Mouse (Mus musculus): ENCODE data around the gene Ints4. TPM values are rescaled to one million over a fixed set of nuclear protein-coding genes. Genes with fewer than 3 reads are reported as not detected.

Ints4 gene
- total RNA-seq, 1 experiment from 2014 or later, result 58.8 TPM

DNA sequence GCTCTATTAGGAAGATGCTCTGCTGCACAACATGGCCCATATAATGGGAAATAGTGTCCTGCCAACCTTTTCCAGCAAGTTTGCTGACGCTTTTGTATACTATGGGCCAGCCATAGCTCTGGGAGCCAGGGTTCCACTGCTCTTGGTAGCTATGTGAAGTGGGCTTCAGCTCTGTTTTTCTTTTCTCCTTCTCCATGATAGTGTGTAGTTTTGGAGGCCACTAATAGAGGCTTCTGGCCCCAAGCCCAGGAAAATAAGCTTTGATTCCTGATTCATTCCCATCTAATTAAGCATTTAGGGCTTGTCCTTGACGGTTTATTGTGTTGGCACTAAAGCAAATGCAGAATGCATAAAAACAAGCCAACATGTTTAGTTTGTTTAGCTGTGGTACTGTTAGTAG, 39.2 kb downstream of the Ints4 start:
- no peak for ATAC-seq (replicated peaks; ENCODE audit: low read depth, poor library complexity, severe bottlenecking)

DNA sequence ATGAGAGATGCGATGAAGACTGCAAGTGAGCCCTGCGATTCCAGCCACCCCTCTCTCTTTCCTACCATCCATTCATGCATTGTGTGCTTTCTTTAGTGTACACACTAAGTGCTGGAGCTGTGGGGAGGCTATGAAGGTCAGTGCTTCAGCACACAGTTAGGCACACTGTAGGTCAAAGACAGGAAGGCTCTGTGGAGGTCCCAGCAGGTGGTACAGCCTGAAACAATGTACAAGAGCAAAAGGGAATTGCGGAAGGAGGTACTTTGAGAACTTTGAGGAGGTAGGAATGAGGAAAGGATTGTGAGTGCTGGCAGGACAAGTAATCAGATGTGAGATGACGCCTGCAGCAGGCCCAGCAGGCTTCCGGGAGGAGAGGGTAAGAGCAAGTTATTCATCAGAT, 54.8 kb downstream of the Ints4 start:
- no peak for ATAC-seq (replicated peaks; ENCODE audit: low read depth, poor library complexity, severe bottlenecking)

DNA sequence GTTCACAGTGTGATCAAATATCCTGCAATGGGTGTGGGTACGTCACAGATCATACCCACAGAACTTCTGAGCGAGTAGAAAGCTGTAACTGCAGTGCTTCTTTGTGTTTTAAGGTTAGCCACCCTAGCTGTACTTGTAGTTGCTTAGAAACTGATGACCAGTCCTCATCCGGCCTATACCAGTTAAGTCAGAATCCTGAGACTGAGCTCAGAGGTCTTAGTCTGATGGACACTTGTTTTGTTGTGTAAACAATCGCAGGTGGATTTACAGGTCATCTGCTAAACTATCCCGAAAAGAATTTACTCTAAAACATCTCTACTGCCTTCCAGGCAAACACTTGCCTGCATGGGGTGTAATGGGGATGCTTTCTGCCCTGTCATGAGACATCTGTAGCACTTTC, 55.8 kb downstream of the Ints4 start:
- no peak for ATAC-seq (replicated peaks; ENCODE audit: low read depth, poor library complexity, severe bottlenecking)

DNA sequence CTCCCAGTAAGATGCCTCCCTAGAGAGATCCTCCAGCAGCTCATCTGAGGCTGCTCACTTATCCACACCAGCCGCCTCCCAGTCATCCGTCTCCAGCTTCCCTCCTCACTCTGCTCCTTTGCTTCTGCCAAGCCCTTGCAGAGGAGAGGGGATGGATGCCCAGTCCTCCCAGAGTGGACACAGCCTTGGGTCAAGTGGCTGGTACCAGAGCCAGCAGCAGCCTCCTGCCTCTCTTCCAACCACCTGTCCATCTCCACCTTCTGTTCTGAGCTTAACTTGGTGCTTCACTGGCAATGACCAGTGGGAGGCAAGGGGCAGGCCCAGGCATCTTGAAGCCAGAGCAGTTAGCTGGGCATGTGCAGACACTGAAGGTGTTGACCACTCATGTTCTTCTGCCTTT, 65.7 kb downstream of the Ints4 start:
- ATAC-seq (replicated peaks; ENCODE audit: low read depth, poor library complexity, severe bottlenecking), result no peak

DNA sequence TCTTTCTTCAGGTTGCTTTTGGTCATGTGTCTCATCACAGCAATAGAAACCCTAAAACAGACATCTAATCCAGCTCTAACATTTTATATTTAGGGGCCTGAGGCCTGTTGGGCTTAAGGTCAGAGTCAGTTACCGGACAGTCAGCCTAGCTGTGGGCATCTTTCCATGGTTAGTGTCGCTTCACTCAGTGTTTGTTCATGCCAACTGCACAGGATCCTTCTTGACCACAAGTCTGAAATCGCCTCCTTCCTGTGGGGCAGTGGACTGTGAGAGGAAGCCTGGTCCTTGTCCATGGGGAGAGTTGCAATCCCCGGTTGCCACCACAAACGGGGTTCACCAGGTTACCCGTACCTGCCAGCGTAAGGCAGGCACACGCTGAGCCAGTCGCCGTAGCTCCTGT, 68.5 kb downstream of the Ints4 start:
- no peak for ATAC-seq (replicated peaks; ENCODE audit: low read depth, poor library complexity, severe bottlenecking)

DNA sequence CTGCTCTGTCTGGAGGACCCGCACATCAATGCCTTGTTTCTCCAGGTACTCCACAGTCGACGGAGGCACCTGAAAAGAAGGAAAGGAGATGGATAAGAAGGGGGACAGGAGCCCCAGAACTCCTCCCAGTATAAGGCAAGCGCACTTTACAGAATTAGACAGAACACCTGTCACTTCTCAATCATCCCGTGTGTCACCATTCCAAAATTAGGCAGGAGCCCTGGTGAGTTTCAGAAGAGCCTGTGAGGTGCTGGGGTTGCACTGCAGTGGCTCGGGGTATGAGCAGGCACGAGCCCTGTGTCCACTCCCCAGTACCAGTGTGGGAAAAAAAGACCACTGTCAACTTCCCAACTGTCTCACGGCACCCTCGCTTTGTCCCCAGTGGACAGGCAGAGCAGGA, 69.9 kb downstream of the Ints4 start:
- no peak for ATAC-seq (replicated peaks; ENCODE audit: low read depth, poor library complexity, severe bottlenecking)

DNA sequence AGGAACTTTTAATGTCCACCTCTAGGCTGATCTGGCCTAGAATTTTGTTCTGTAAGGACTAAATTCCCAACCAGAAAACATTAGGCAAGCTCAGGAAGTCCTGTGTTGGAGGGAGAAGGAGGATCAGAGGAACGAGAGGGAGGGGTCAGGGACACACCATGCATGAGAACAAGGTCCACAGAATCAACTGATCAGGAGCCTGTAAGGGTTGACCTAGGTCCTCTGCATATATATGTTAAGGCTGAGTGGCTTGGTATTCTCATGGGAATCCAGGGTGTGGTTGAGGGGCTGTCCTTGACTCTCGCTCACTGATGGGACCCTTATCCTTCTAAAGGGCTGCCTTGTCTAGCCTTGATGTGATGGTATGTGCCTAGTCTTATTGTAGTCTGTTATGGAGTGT, 82.8 kb downstream of the Ints4 start:
- ATAC-seq (replicated peaks; ENCODE audit: low read depth, poor library complexity, severe bottlenecking), result no peak

DNA sequence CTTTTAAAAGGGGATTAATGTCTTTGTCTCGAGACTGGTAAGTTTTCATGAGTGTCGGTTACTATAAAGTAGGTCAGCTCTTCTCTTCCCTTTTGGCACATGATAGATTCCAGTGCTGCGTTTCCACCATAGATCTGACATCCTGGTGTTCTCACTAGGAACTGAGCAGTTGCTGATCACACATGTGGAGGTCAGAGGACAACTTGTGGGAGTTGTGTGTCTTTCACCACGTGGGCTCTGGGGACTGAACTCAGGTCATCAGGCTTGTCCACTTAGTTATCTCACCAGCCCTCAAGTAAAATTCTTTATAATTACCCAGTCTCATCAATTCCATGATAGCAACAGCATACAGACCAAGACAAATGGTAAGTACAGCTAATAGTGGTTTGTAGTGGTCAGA, 88.6 kb downstream of the Ints4 start:
- no peak for ATAC-seq (replicated peaks; ENCODE audit: low read depth, poor library complexity, severe bottlenecking)

DNA sequence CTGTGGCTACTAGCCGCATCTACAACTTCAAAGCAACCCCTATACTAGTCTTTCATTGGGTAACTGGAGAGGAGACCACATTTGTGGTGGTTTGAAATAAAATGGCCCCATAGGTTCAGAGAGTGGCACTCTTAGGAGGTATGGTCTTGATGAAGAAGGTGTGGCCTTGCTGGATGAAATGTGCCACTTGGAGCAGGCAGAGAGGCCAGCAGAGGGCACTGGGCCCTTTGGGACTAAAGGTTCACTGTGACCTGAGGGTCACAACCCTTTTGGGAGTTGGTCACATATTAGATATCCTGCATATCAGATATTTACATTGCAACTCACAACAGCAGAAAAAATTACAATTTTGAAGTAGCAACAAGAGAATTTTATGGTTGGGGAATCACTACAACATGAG, 89.6 kb downstream of the Ints4 start:
- ATAC-seq (replicated peaks; ENCODE audit: low read depth, poor library complexity, severe bottlenecking), result peak; percentile 54; the same call in 1 of the 2 replicates

DNA sequence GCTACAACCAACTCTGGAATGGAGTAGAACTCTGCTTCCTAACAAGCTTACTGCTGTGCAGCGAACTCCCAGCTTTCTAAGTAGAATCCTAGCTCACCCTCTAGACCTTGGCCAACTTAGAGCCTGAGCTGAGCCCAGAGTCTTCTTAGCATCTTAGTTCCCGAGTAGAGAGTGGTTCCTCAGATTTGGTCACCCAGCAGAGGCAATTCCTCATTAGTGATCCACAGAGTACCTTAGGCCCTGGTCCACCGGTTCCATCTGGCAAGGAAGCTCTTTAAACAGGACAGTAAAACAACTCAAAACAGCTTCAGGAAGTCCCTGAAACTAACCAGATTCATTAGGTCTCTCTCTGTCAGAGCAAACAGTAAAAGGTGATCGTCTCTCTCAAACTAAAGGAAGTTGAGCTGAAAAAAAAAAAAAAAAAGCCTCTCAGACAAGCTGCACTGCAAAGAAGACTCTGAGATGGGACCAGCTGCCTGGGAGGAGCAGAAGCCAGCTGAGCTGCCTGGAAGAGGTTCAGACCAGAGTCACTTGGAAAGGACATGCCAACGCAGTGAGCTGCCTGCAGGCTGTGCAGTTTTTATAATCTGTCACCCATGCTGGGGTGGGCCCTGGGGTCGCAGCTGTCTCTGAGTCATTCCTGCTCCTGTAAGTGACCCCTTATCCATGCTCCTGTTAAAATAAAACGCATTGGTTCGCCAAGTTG, 97.8 kb downstream of the Ints4 start:
- ATAC-seq (replicated peaks; ENCODE audit: low read depth, poor library complexity, severe bottlenecking), result no peak

DNA sequence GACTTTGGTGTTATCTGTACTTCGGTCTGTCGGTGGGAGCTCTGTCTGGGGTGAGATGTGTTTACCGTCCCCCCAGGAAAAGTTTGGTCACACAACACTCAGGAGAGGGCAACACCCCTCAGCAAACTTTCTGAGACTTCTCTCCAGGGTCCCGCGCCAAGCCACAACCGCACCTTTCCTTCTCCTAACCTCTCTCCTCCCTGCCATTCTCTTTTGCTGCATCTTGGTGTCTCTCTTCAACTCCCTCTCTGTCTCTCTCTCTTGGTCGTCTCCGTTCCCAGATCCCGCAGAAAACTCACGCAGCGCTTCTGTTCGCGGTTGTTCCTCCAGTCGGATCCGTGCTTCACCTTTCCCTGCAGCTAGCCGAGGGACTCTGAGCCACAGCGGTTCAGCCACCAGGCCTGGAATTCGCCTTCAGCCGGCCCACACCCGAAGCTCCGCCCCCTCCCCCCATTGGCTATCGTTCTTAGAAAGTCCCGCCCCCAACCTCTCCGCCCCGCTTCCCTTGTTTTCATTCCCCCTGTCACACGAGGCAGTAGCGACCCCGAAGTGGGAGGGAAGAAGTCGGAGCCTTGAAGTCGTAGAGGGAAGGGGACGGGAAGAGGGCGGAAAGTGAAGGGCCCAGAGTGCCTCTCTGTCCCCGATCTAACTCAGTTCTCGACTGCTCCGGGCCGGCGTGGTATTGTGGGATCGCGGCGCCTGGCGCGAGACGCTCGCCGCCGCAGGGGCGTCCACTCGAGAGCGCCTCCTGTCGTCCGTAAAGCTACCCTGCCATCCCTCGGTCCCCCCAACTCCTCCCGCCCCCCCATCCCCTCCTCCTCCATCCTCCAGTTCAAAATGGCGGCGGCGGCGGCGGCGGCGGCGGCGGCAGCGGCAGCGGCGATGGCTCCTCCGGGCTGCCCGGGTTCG, 98.6 kb downstream of the Ints4 start, which contains the start of the genes Aamdc and Rsf1:
TSS of gene Aamdc (minus strand) at position 431 of the 909 bp plus-strand sequence.
TSS of gene Rsf1 (plus strand) at position 823 of the 909 bp plus-strand sequence.
- peak; percentile 90 for ATAC-seq (replicated peaks; ENCODE audit: low read depth, poor library complexity, severe bottlenecking)

DNA sequence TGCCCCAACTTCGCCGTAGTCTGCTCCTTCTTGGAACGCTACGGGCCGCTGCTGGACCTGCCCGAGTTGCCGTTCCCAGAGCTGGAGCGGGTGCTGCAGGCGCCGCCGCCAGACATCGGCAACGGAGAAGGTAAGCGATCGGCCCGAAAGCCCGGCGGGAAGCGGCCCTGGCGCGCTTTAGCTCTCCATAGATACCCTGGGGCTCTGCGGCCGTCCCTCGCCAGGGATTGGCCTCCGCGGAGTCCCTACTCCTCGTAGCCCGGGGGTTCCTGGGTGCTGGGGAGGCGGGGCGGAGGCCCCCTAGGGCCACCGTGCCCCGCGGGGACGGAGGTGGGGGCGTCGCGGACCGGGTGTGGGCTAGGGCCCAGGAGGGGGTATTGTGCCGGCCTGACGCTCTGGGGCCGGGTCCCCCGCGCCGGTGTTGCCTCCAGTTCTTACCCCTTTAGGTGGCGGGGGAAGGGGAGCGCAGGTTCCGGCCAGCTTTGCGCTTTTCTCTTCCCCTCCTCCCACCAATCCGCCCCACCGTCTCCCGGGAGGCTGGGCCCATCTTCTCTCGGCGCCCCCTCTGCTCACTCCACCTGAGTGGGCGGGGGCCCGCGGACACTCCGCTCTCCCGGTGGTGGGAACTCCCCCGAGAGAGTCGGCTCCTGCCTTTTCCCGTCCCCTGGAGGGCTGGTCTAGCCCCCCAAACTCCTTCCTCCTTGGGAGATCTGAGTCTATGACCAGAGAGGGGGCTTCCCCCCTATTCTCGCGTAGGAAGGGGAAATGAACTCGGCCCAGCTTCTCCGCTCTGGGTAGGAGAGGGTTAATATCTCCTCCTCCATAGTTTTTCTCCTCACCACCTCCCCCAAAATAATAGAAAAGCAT, 99.5 kb downstream of the Ints4 start:
- peak; percentile 6 for ATAC-seq (replicated peaks; ENCODE audit: low read depth, poor library complexity, severe bottlenecking)

DNA sequence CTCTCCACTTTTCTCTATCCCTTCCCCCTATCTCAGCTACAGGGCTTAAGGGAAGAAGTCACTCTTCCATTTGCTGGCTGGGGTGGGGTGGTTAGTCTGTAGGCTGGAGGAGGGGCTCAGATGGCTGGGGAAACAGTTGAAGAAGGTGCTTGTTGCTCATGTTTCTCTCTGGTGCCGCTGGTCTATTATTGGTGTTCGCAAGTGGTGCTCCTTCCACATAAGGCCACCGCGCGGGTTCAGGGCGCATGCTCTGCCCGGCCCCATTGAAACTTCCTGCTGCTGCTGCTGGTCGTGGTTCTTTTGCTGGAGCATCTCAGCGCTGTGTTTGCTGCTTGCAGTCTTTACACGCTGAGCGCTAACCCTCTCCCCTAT, 100.1 kb downstream of the Ints4 start:
- peak; percentile 64 for ATAC-seq (replicated peaks; ENCODE audit: low read depth, poor library complexity, severe bottlenecking)

DNA sequence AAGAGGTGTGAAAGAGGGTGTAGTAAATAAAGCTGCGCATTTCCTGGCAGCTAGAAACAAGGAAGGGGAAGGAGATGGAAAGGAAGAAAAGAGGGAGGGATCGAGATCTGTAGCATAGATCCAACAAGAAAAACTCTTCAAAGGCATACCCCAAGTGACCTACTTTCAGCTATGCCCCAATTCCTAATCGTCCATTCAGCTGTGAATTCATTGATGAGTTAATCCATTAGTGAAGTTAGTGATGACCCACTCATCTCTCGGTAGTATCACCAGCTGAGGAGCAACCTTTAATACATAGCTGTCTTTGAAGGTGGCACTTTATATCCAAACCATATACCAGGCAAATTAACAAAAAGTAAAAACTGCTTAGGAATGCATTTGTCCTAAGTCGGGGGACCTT, 107.8 kb downstream of the Ints4 start:
- ATAC-seq (replicated peaks; ENCODE audit: low read depth, poor library complexity, severe bottlenecking), result no peak

DNA sequence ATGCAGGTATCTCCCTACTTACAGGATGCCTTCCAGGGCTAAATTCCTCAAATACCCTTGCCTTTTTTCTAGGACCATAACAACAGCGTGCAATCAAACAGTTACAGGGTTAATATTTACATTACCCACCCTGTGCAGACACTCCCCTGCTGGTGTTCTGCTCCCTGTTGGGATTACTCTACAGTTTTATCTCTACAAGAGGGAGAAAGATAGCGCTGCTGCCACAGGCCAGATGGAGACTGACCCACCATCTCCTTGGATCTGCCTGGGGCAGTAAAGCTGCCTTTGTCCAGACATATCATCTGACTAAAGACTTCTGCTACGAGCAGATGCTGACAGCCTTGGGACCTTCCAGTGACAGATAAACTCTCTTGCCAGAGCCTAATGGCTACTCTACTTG, 109.7 kb downstream of the Ints4 start:
- no peak for ATAC-seq (replicated peaks; ENCODE audit: low read depth, poor library complexity, severe bottlenecking)

Other genes starting within 250 kb of the Ints4 start
- gene Usp35, start 148.9 kb upstream of the Ints4 start, total RNA-seq (2017), result not detected in 2 replicates
- gene Kctd21, start 148.6 kb upstream of the Ints4 start, total RNA-seq (2017), result 0.09 and 0.78 TPM in 2 replicates
- gene Alg8, start 109.3 kb upstream of the Ints4 start, total RNA-seq (2017), result 36.6 and 45.1 TPM in 2 replicates
- 210 and 280 TPM in 2 replicates for gene Ndufc2, start 81.0 kb upstream of the Ints4 start, total RNA-seq (2017)
- not detected in 2 replicates for gene Thrsp, start 63.2 kb upstream of the Ints4 start, total RNA-seq (2017)
- gene Kctd14, start 29.6 kb upstream of the Ints4 start, total RNA-seq (2017), result 4.9 and 7.2 TPM in 2 replicates
- 37.2 and 50.3 TPM in 2 replicates for gene Aamdc, start 98.5 kb downstream of the Ints4 start, total RNA-seq (2017)
- gene Rsf1, start 98.9 kb downstream of the Ints4 start, total RNA-seq (2017), result 48.5 and 54.9 TPM in 2 replicates
- gene Clns1a, start 215.7 kb downstream of the Ints4 start, total RNA-seq (2017), result 158 and 175 TPM in 2 replicates

Measured in common myeloid progenitor, adult 5-6 weeks (primary cell).